Mouse (Mus musculus): ENCODE data around the gene Gm128.

GRCm38 (mm10) chr3:95233303-95233980 is 8.0 kb downstream of the Gm128 start:
- no peak for TF ChIP-seq E2F4 (IDR thresholded peaks at IDR 0.05; ENCODE audit: borderline replicate concordance, low read depth, low read length)
- no peak for TF ChIP-seq CTCF (IDR thresholded peaks at IDR 0.05 in 2 of 3, conservative IDR thresholded peaks at IDR 0.05 in 1 of 3; ENCODE audit: control insufficient read depth in 1 of 3, insufficient read depth in 1 of 3, low read depth in 2 of 3, low read length in 3 of 3, poor library complexity in 1 of 3, severe bottlenecking in 1 of 3)
- TF ChIP-seq EP300 (IDR thresholded peaks at IDR 0.05; ENCODE audit: low read depth in 1 of 2, low read length in 2 of 2): no peak
- TF ChIP-seq RCOR1 (IDR thresholded peaks at IDR 0.05; ENCODE audit: low read depth, low read length): no peak
- TF ChIP-seq RAD21 (IDR thresholded peaks at IDR 0.05; ENCODE audit: low read depth, low read length): no peak
- TF ChIP-seq ZC3H11A (IDR thresholded peaks at IDR 0.05; ENCODE audit: low read depth, low read length): no peak
- TF ChIP-seq GABPA (IDR thresholded peaks at IDR 0.05; ENCODE audit: low read depth, low read length): no peak
- TF ChIP-seq POLR2A (IDR thresholded peaks at IDR 0.05; ENCODE audit: control insufficient read depth in 1 of 2, insufficient read depth in 1 of 2, low read depth in 1 of 2, low read length in 2 of 2, poor library complexity in 1 of 2): peak in 1 of 2 experiments; percentile 31; a peak in 1 of 4 replicates
- TF ChIP-seq MYC (IDR thresholded peaks at IDR 0.05; ENCODE audit: low read depth, low read length): no peak
